Mouse (Mus musculus): ENCODE data around the gene Dcun1d4.

The Dcun1d4 gene

GRCm38 (mm10) chr5:73598943-73599695 lies 118.3 kb downstream of the Dcun1d4 start:
- DNase-seq (ENCODE audit: low spot score in 2 of 2), result no peak

GRCm38 (mm10) chr5:73599991-73600390 lies 119.2 kb downstream of the Dcun1d4 start:
- no peak for DNase-seq (ENCODE audit: low spot score in 2 of 2)

GRCm38 (mm10) chr5:73601361-73601763 lies 120.6 kb downstream of the Dcun1d4 start:
- no peak for DNase-seq (ENCODE audit: low spot score in 2 of 2)

- no peak for DNase-seq (ENCODE audit: low spot score in 2 of 2)
Measured at GRCm38 (mm10) chr5:73602865-73603264, 122.1 kb downstream of the Dcun1d4 start.

GRCm38 (mm10) chr5:73604542-73604941 lies 123.7 kb downstream of the Dcun1d4 start:
- DNase-seq (ENCODE audit: low spot score in 2 of 2), result no peak

- no peak for DNase-seq (ENCODE audit: low spot score in 2 of 2)
Measured at GRCm38 (mm10) chr5:73604964-73605363, 124.2 kb downstream of the Dcun1d4 start.
